Mouse (Mus musculus) neural tube, embryonic 12.5 days (tissue): ENCODE measurements around the gene Eif4e1b. TPM values are rescaled to one million over a fixed set of nuclear protein-coding genes. Genes with fewer than 3 reads are reported as not detected.

Experiments used
- ATAC-seq: fragments of 200-750 bp; cut with Nextera tagmentation; 2 replicates; pipeline ENCODE4 v1.8.0; 2017; ENCODE audit warnings: low read depth, mild to moderate bottlenecking, moderate TSS enrichment, moderate library complexity; ENCODE audit not compliant: low FRiP score
- H3K27ac ChIP-seq: fragments of 300-500 bp; sonication (generic); 2 replicates; pipeline ENCODE4 v1.5.1; 2016
- H3K27me3 ChIP-seq: fragments of 300-500 bp; sonication (generic); replicated peaks from 2 replicates; pipeline ENCODE4 v1.6.1; 2016; ENCODE audit warnings: mild to moderate bottlenecking
- H3K36me3 ChIP-seq: fragments of 300-500 bp; sonication (generic); 2 replicates; pipeline ENCODE4 v1.6.1; 2016; ENCODE audit warnings: mild to moderate bottlenecking
- H3K4me1 ChIP-seq: fragments of 300-500 bp; sonication (generic); 2 replicates; pipeline ENCODE4 v1.6.1; 2016
- H3K4me2 ChIP-seq: fragments of 300-500 bp; sonication (generic); replicated peaks from 2 replicates; pipeline ENCODE4 v1.6.1; 2016; ENCODE audit warnings: mild to moderate bottlenecking
- H3K4me3 ChIP-seq: fragments of 300-500 bp; sonication (generic); 2 replicates; pipeline ENCODE4 v1.5.1; 2016
- H3K9ac ChIP-seq: fragments of 300-500 bp; sonication (generic); 2 replicates; pipeline ENCODE4 v1.6.1; 2016; ENCODE audit warnings: mild to moderate bottlenecking
- H3K9me3 ChIP-seq: fragments of 300-500 bp; sonication (generic); 2 replicates; pipeline ENCODE4 v1.6.1; 2016; ENCODE audit warnings: mild to moderate bottlenecking
- WGBS: fragments of 180-500 bp; shearing (Covaris S2); methylation state at CpG from one replicate; pipeline ENCODE4 v1.1.7; 2016; 5-methylcytosine and 5-hydroxymethylcytosine counted together
- polyA plus RNA-seq: library from polyadenylated mRNA; unstranded; fragments of >200 nt; fragmentation: Nextera tagmentation; extraction: Ambion mirVana; gene quantifications from 2 replicates; pipeline ENCODE4 v1.2.1, GENCODE M21; 2016

The Eif4e1b gene
- polyA plus RNA-seq, 1 experiment from 2014 or later, result not detected

DNA sequence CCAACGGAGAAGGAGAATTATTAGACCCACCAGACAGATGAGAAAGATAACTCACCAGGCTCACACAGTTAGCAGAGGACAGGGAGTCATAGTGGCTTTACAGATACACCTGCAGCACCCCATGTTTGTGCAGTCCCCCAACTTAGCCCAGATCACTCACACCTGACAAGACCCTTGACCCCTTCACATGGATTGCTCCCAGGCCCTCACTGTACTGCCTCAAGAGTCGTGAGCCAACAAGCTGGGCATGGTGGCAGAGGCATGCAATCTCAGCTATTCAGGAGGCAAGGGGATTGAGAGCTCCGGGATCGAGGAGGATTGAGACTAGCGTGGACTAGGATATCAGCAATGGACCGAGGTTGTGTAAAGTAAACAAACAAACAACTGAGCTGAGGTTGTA lies 30.1 kb upstream of the Eif4e1b start:
- Histone ChIP-seq H3K4me2 (no peak overlapping the region), H3K36me3 (no peaks in the 10 kb centered on the region), H3K4me3 (no peak overlapping the region), H3K9ac (no peak overlapping the region), H3K9me3 (no peaks in the 10 kb centered on the region), H3K27ac (no peak overlapping the region), H3K27me3 (peaks cover 39% of the 10 kb centered on the region), H3K4me1 (peaks cover 33% of the 10 kb centered on the region; the same call in 1 of the 2 replicates)
- 71% methylated on average over 6 of the region's 6 CpGs for WGBS
- ATAC-seq, result no peak

DNA sequence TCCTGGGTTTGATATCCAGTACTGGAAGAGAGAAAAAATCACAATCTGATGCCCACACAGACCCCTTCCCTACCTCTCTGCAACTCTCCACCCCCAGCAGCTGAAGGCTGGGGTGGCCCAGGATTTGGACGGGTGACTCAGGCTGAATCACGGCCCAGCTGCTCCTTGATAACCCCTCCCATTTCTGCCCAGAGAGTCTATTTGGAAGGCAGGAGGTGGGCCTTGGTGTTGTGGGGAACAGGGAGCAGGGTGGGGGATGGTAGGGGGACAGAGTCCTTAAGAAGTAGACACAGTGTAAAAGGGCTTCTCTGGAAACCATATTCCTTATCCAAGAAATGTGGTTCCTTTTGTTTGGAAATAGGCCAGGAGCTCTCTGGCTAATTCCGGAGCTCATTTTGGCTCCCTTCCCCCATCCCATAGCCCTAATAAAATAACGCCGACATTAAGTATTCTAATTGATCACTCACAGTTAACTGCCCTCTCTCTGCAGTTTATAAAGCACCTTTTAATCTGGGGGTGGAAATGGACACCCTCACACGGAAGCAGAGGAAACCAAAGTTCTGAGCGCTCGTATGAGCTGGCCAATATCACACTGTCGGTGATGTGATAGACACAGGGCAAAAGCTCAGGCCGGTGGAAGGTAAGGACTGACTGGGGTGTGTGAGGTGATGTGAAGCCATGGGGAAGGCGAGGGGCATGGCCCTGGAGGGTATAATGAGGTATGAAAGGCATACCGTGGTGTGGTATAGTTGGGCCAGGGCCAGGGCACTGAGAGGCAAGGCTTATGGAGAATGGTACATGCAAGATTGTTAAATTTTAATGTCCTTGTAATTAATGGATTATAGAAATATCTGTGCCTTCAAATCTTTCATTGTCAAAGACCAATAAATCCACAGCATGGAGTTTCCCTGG lies 29.4 kb upstream of the Eif4e1b start:
- ATAC-seq, result no peak
- Histone ChIP-seq H3K4me3 (no peak overlapping the region), H3K4me1 (peaks cover 37% of the 10 kb centered on the region), H3K36me3 (no peaks in the 10 kb centered on the region), H3K9me3 (no peaks in the 10 kb centered on the region), H3K27ac (no peak overlapping the region), H3K4me2 (no peak overlapping the region), H3K27me3 (peaks cover 34% of the 10 kb centered on the region), H3K9ac (no peak overlapping the region)
- 39% methylated on average over 12 of the region's 12 CpGs for WGBS

DNA sequence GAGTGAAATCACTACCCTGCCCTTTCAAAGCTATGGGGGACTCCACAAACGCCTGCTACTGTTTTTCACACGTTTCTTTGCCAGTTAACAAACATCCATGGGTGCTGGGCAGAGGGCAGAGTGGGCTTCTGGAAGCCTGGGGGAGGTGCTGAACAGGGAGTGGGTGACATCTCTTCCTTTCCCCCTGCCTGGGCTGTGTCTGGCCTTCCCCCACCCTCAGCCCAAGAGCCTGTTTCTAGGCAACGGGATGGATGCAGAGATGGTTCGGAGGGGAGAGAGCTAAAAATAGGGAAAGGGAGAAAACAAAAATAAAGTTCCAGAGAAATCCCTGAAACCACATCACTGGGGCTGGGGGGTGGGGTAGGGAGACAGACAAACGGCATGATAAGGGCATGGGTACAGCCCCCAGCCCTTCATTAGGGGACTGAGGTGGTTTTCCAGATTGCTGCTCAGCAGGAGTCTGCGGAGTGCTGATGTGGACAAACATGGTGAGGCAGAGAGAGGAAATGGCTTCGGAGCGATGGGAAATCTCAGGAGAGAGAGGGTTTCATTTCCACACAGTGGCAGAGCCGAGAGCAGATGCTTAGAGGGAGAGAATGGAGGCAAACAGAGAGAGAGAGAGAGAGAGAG lies 28.5 kb upstream of the Eif4e1b start:
- Histone ChIP-seq H3K4me2 (no peak overlapping the region; the same call in 1 of the 2 replicates), H3K4me1 (peaks cover 46% of the 10 kb centered on the region), H3K27me3 (peaks cover 34% of the 10 kb centered on the region), H3K36me3 (no peaks in the 10 kb centered on the region), H3K9me3 (no peaks in the 10 kb centered on the region), H3K9ac (no peak overlapping the region), H3K4me3 (no peak overlapping the region), H3K27ac (no peak overlapping the region)
- 24% methylated on average over 9 of the region's 9 CpGs for WGBS
- no peak for ATAC-seq

DNA sequence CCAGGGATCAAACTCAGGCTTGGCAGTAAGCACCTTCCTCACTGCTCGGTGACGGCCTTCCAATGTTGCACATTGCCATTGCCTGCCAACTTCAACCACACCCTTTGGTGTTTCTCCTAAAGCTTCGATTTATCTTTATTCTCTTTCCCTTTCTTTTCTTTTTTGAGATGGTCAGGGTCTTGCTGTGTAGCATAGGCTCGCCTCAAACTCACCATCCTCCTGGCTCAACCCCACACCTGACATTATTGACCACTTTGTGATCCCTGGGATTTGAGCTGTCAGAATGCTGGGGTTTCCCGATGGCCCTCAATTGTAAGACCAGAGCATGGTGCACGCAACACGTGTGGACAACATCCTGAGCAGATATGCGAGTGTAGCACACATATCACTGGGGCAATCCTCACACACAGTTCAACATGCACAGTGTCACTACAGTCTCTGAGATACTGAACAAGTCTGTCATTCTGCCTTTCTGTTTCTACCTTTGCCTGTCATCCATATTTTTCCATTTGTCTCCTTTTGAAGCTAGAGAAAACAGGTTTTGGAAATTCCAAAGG lies 27.6 kb upstream of the Eif4e1b start:
- Histone ChIP-seq H3K27ac (no peak overlapping the region), H3K4me2 (no peak overlapping the region), H3K4me3 (no peak overlapping the region), H3K36me3 (no peaks in the 10 kb centered on the region), H3K4me1 (peaks cover 48% of the 10 kb centered on the region), H3K9ac (no peak overlapping the region), H3K27me3 (peaks cover 29% of the 10 kb centered on the region), H3K9me3 (no peaks in the 10 kb centered on the region)
- WGBS, result 89% methylated on average over 8 of the region's 8 CpGs
- no peak for ATAC-seq

DNA sequence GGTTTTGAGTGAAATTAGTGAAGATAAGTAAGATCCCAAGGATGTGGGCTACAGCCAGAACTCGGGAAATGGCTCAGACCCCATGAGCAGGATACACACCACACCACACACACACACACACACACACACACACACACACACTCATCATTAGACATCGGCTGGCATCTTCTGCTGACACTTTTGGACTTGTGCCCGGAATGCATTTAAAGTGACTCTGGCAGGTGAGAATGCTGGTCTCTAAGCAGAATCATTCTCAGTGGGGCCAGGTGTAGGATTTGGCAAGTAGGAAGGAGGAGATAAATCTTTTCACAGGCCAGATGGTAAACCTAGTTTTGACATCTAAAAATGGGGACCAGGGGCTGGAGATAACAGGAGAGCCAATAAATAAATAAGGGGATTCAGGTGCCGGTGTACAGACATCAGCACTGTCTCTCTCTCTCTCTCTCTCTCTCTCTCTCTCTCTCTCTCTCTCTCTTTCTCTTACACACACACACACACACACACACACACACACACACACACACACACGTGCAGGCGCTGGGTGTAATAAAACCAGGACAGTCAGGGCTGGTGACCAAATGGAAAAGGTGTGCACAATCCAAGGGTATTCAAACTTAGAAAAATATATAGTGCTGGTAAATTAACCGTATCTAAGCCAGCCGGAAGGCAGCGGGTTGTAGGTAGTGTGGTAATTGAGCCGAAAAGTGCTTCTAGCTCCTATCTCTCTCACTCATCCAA lies 26.5 kb upstream of the Eif4e1b start:
- peaks cover 48% of the 10 kb centered on the region for H3K4me1 ChIP-seq
- WGBS, result 38% methylated on average over 10 of the region's 10 CpGs
- H3K4me3 ChIP-seq, result peak overlapping the region; percentile 40
- H3K4me2 ChIP-seq, result peak overlapping the region; percentile 81
- ATAC-seq, result no peak
- no peaks in the 10 kb centered on the region for H3K9me3 ChIP-seq
- H3K36me3 ChIP-seq, result no peaks in the 10 kb centered on the region
- peaks cover 20% of the 10 kb centered on the region for H3K27me3 ChIP-seq
- H3K9ac ChIP-seq, result peak overlapping the region; percentile 47; the same call in 1 of the 2 replicates
- peak overlapping the region; percentile 65 for H3K27ac ChIP-seq

DNA sequence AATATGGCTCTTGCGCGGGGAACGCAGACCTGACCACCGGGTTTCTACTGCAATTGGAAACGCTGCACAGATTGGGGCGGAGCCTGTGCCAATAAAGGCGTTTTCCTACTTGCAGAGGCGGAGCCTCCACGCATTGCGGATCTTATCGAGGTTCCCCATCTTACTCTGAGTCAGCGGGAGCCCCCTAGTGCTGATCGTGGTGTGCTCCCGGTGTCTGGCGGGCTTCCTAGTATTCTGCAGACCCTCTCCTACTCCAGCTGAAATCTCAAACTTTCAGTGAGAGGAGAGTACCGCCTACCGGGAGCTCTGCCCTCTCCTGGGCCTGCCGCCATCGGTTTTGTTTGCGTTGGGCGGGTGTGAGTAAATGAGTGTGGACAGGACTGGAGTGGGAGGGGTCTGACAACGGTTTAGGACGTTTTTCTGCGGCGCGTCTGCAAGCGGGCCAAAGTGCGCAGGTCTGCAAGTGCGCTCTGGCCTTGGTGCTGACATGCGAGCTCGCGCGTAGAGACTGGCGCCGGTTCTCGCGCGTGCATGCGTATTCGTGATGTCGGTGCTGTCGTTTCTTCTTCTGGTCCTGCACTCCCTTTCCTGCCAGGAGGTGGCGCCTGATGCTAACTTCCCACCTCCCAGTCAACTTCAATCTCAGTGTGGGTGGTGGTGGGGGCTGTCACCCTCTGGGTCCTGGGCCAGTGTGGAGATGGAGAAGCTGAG lies 25.6 kb upstream of the Eif4e1b start:
- peak; percentile 83 for ATAC-seq
- under 1% methylated on average over 43 of the region's 43 CpGs for WGBS
- H3K27me3 ChIP-seq, result peaks cover 18% of the 10 kb centered on the region

DNA sequence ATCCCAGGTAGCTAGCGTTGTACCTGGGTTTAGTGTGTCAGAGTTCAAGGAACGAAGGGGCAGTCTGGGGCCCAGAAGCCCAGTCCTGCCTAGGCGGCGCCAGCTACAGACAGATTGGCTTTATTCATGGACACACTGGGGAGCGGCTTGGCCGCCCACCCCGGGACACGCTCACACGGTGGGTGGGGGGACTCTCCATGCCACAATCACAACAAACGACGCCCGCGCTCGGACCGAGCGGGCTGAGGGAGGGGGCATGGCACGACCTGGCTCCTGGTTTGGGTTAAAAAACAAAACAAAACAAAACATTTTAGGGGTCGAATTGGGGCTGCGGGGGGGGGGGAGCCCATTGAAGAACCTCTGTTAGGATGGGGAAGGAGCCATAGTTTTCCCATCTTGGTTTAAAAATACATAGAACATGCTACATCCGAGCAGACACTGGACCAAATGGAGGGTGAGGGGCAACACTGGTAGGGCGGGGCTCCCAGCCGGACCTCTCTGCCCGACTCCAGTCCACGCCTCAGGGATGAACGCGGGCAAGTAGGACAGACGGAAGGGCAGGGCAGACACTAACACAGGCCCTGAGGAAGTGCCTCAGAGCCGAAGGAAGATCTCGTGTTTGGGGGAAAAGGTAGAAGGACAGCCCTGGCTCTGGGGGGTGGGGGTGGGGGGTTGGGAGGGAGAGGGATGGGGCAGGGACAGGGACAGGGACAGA lies 24.9 kb upstream of the Eif4e1b start:
- Histone ChIP-seq H3K27me3 (peaks cover 18% of the 10 kb centered on the region), H3K9ac (peak overlapping the region; percentile 47), H3K4me2 (peak overlapping the region; percentile 81), H3K9me3 (no peaks in the 10 kb centered on the region), H3K27ac (no peak overlapping the region), H3K36me3 (no peaks in the 10 kb centered on the region), H3K4me3 (peak overlapping the region; percentile 40), H3K4me1 (peaks cover 48% of the 10 kb centered on the region)
- ATAC-seq, result peak; percentile 11; the same call in 1 of the 2 replicates
- WGBS, result 1% methylated on average over 29 of the region's 29 CpGs

More for the DNA sequence above, 25.6 kb upstream of the Eif4e1b start:
- Histone ChIP-seq H3K4me2 (peak overlapping the region; percentile 81), H3K27ac (peak overlapping the region; percentile 65), H3K4me1 (peaks cover 48% of the 10 kb centered on the region), H3K4me3 (peak overlapping the region; percentile 40), H3K9me3 (no peaks in the 10 kb centered on the region), H3K9ac (peak overlapping the region; percentile 47), H3K36me3 (no peaks in the 10 kb centered on the region)

DNA sequence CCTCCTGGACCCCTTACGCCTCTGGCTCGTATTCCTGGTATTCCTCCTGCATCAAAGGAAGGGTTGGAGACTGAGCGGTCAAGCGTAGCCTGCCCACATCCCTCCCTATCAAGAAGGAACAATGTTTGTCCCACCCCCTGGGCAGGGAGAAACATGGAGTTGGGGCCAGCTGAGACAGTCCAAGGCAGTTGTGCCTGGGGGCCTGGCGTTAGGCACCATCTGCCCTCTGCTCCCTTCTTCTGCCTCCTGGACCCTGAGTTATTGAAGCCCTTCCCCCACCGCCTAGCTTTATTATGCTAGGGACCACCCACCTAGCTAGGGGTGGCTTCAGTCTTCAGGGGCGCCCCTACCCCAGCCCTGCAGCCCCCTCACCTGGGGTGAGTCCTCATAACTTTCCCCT lies 24.3 kb upstream of the Eif4e1b start:
- Histone ChIP-seq H3K27ac (no peak overlapping the region), H3K9ac (peak overlapping the region; percentile 47; the same call in 1 of the 2 replicates), H3K36me3 (no peaks in the 10 kb centered on the region), H3K4me2 (peak overlapping the region; percentile 81), H3K4me1 (peaks cover 46% of the 10 kb centered on the region), H3K4me3 (no peak overlapping the region), H3K27me3 (peaks cover 24% of the 10 kb centered on the region), H3K9me3 (no peaks in the 10 kb centered on the region)
- 0 out of 2 replicates have a peak, but pooled peaks have one; percentile 3 for ATAC-seq
- WGBS, result 6% methylated on average over 7 of the region's 7 CpGs

DNA sequence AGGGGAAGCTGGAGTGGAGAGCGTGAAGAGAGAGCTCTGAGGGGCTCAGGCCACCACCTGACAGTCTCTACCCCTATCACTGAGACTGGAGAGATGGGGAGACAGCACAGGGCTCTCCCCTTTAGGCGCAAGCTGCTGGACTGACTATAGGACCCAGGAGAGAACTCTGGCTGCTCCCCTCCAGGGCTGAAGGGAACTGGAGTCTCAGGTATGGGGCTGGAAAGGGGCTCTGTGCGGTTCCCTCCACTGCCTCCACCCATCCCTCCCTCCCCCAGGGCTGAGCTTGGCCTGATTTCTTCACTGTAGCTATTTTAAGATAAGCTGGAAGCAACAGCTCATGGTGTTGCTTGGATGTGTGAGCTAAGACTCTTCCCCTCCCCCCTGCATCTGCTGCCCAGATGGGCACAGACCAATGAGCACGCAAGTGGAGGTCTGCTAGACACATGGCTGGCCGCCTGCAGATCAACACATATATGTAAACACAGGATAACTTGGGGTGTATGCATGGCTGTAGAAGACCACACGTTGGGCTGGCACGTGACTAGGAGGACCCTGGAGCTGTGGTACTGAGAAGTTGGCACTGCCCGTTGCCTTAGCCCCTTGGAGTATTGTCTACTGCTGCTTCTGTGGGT lies 23.5 kb upstream of the Eif4e1b start:
- WGBS, result 66% methylated on average over 8 of the region's 8 CpGs
- H3K27me3 ChIP-seq, result peaks cover 32% of the 10 kb centered on the region
- ATAC-seq, result no peak
- H3K27ac ChIP-seq, result no peak overlapping the region
- H3K9ac ChIP-seq, result no peak overlapping the region
- H3K4me2 ChIP-seq, result no peak overlapping the region; the same call in 1 of the 2 replicates
- no peaks in the 10 kb centered on the region for H3K9me3 ChIP-seq
- H3K36me3 ChIP-seq, result no peaks in the 10 kb centered on the region
- H3K4me1 ChIP-seq, result peaks cover 40% of the 10 kb centered on the region
- no peak overlapping the region for H3K4me3 ChIP-seq

DNA sequence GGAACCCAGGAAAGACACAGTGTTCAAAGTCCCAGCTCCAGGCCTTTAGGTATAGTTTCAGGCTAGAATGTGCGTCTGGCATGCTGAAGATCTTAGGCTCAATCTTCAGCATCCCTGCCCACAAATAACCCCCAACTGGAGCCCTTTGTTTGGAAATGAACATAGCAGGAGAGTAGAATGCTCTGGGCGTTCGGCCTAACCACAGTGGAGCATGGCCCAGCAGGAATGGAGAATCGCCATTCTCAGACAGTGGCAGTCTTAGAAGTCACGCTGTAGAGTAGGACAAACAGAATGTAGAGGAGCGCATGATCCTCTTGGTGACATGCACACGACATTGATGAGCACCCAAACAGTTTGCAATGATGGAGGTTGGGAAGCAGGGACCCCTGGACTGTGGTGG lies 22.9 kb upstream of the Eif4e1b start:
- H3K27ac ChIP-seq, result no peak overlapping the region

More for the DNA sequence above, 22.9 kb upstream of the Eif4e1b start:
- no peaks in the 10 kb centered on the region for H3K9me3 ChIP-seq
- WGBS, result 80% methylated on average over 7 of the region's 7 CpGs
- no peak overlapping the region for H3K4me2 ChIP-seq
- H3K4me3 ChIP-seq, result no peak overlapping the region
- no peak for ATAC-seq
- H3K9ac ChIP-seq, result no peak overlapping the region
- H3K27me3 ChIP-seq, result peaks cover 38% of the 10 kb centered on the region
- H3K36me3 ChIP-seq, result no peaks in the 10 kb centered on the region
- H3K4me1 ChIP-seq, result peaks cover 40% of the 10 kb centered on the region
